Mouse (Mus musculus) thymus, adult 2 months (tissue): ENCODE results near the gene Gm20388.

Experiments used
- CTCF ChIP-seq: fragments of 200-500 bp; IDR thresholded peaks from 2 replicates; pipeline ENCODE4 v1.5.1; 2012; ENCODE audit warnings: mild to moderate bottlenecking, control low read depth, low read length, moderate library complexity, borderline replicate concordance; ENCODE audit not compliant: control insufficient read depth, poor library complexity, insufficient read depth; ENCODE audit errors: extremely low read depth
- POLR2A ChIP-seq: fragments of 200-500 bp; IDR thresholded peaks from 2 replicates; pipeline ENCODE4 v1.6.1; 2012; ENCODE audit warnings: mild to moderate bottlenecking, low read length, control low read depth, moderate library complexity; ENCODE audit not compliant: control insufficient read depth, poor library complexity, insufficient read depth; ENCODE audit errors: extremely low read depth

DNA sequence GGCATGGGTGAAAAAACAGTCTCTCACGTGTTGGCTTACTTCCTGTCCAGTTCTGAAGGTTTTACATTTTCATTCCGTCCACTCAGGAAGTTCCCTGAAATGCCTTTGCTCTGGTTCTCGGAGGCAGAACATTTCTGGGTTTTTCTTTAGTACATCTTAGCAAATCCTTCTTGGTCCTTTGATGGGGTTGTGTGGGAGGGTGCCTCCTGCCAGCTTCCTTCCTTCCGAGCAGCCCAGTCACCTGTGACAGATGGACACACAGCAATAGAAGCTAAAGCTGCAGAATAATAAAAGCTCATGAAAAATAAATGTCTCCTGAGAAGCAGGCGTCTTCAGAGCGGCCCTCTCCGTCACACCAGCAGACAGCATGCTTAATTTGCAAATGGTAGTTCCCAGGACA is 4168.3 kb downstream of the Gm20388 start:
- TF ChIP-seq POLR2A, result no peak
- no peak for TF ChIP-seq CTCF
